Mouse (Mus musculus): ENCODE measurements around the gene Phldb1. TPM values are rescaled to one million over a fixed set of nuclear protein-coding genes. Genes with fewer than 3 reads are reported as not detected.

Gene Phldb1
- polyA plus RNA-seq (2012; rRNA removed): 140 and 145 TPM in 2 replicates

DNA sequence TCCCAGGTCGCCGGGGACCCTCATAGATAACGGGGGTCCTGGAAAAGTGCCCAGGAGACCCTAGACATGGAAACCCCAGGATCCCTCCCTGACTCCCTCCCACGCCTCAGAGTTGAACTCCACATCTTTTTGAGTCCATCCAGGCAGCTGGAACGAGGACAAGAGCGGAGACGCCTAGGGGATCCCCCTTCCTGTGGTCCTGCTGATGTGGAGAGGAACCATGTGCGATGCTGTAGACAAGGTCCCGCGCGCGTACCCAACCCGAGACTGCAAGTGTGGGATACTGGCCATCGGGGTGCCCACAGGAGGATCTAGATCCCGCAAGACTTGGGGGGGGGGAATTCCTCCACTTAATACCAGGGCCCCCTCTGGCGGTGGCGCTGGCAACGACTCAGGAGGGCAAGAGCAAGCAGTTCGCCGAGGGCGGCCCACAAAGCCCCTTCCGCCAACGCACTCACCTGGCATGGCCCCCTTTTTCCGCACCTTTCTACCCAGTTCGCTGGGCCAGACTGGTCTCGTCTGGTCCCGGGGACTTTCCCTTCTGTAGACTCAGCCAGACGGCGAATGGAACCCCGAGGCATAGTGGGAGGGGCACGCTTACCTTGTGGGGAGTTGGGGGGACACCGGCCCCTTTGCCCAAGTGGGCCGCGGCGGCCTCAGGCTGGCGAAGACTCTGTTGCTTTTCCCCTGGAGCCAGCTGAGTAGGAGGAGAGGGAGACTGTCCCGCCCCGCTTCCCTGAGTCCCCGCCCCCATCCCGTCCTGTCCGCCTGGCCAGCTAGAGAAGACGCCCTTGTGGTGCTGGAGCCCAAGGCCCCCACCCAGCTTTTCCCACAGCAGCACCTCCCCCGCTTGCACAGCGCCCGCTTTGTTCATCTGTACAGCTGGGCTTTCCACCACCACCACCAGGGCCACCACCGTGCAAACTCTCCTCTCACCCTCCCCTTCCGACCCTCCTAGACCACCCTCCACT lies at the start of gene Phldb1:
Phldb1 (minus strand) TSS at position 675 of the 971 bp plus-strand sequence.

DNA sequence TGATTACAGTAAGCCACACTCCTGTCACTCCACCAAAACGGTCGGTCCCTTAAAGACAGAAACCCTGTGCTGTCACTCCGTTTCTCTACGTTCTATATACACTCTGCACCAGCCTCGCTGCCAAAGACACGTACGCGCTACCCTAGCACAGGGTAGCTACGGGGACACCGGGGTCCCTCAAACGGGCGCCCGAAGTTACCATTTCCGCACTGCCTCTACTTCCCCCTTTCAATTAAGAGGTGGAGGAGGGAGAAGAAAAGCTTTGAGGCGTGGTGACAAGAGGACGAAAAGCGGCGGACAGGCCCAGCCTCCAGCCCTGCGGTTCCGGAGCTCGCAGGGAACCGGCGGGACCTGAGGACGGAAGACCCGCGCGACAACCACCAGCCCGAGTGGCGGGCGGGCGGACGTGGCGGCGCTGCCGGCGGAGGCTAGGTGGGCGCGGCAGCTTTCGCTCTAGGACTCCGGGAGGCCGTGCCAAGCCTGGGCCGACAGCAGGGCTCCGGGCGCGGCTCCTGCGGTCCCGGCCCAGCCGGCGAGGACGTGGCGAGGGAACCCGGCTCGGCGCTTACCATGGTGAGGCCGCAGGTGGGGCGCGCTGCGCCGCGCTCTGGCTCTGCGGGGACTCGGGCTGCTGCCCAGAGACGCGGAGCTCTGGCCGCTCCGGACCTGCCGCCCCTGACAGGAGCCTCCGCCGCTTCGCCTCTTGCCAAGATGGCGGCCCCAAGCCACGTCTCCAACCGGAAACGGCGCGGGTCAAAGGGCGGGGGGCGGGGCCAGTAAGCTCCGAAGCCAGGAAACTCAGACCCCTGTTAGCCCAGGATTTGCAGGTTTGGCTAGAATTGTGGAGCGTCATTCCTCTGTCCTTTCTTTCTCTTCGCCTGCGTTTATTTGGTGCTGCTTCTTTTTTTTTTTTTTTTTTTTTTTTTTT lies 32.4 kb upstream of the Phldb1 start, which contains the start of the genes Arcn1 and Ift46:
Arcn1 (minus strand) TSS at position 745 of the 928 bp plus-strand sequence.
Ift46 (plus strand) TSS at position 808 of the 928 bp plus-strand sequence.

DNA sequence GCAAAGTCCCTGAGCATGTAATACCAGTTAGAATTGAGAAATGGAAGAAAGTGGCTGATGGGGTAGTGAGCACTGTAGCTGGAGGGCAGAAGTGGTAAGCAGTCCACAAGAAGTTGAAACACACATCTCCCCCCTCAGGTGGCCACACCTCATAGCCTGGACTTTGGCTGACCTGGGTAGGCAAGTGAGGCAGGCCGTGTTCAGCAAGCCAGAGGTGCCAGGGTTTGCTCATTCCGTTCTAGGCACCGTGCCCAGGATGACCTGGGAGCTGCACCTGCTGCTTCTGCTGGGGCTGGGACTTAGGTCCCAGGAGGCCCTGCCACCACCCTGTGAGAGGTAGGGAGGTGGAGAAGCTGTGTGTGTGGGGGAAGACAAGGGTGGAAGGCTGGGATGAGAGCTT lies 62.0 kb downstream of the Phldb1 start, which contains the start of gene Treh:
Treh (plus strand) TSS at position 229 of the 400 bp plus-strand sequence.

Other genes starting within 250 kb of the Phldb1 start
- 0.04 TPM in 2 replicates for gene Cxcr5, start 173.3 kb downstream of the Phldb1 start, polyA plus RNA-seq (2012; rRNA removed)
- 49.3 and 55.0 TPM in 2 replicates for gene Ddx6, start 130.3 kb downstream of the Phldb1 start, polyA plus RNA-seq (2012; rRNA removed)
- gene Treh, start 62.0 kb downstream of the Phldb1 start, polyA plus RNA-seq (2012; rRNA removed): not detected in 2 replicates
- 76.7 and 85.0 TPM in 2 replicates for gene Arcn1, start 32.6 kb upstream of the Phldb1 start, polyA plus RNA-seq (2012; rRNA removed)
- gene Ift46, start 32.7 kb upstream of the Phldb1 start, polyA plus RNA-seq (2012; rRNA removed): 142 and 154 TPM in 2 replicates
- gene Tmem25, start 64.1 kb upstream of the Phldb1 start, polyA plus RNA-seq (2012; rRNA removed): 20.3 and 22.4 TPM in 2 replicates
- gene Ttc36, start 67.9 kb upstream of the Phldb1 start, polyA plus RNA-seq (2012; rRNA removed): 0.71 and 1.3 TPM in 2 replicates
- gene Kmt2a, start 146.1 kb upstream of the Phldb1 start, polyA plus RNA-seq (2012; rRNA removed): 27.3 and 27.4 TPM in 2 replicates
- gene Atp5l, start 185.5 kb upstream of the Phldb1 start, polyA plus RNA-seq (2012; rRNA removed): 681 and 765 TPM in 2 replicates
- 27.6 and 29.7 TPM in 2 replicates for gene Ube4a, start 230.4 kb upstream of the Phldb1 start, polyA plus RNA-seq (2012; rRNA removed)
- gene Cd3g, start 245.2 kb upstream of the Phldb1 start, polyA plus RNA-seq (2012; rRNA removed): not detected in 2 replicates
- gene Cd3d, start 246.6 kb upstream of the Phldb1 start, polyA plus RNA-seq (2012; rRNA removed): not detected in 2 replicates

Measured in central nervous system, embryonic 14 days (tissue).